Mouse (Mus musculus): ENCODE results near the gene Nabp1. TPM values are rescaled to one million over a fixed set of nuclear protein-coding genes. Genes with fewer than 3 reads are reported as not detected.

The Nabp1 gene
- polyA plus RNA-seq (2017; shearing (Covaris generic)) = 699 TPM

DNA sequence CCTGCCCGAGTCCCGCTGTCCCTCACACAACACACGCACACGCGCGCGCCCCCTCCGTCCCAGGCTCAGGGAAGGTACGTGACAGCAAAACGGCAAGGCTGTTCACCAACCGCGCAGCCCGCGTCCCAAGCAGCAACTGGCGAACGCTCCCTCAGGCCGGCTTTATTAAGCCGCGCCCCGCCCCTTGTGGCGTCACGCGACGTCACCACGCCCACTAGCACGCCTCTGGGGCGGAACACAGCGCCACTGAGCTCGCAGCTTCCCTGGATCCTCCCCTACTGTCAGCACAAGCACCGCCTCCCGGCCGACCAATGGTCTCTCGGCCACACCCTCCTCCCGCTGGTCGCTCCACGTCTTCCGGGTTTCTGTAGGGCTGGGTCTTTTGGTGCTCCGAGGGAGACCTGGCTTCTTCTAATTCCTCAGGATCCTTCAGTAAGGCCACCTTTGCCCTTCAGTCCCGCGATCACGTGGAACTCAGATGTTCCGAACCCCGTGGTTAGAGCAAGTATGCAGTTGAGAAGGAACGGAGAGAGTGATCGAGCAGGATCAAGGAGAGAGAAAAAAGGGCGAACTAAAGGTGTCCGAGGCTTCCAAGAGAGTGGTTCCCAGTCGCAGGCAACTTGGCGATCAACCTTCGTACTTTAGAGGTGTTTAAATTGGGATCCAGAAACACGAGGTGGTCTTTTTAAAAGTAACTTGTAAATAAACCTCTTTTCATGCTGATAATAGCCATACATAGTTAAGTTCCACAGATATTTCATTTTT is at the start of gene Nabp1:
Nabp1 (minus strand) TSS at position 164 of the 765 bp plus-strand sequence.

Other genes starting within 250 kb of the Nabp1 start
- not detected for gene Cavin2, start 189.3 kb downstream of the Nabp1 start, polyA plus RNA-seq (2017; shearing (Covaris generic))